Mouse (Mus musculus) skeletal muscle tissue, postnatal 0 days (tissue): ENCODE measurements around the gene Olfr806. TPM values are rescaled to one million over a fixed set of nuclear protein-coding genes. Genes with fewer than 3 reads are reported as not detected.

ENCODE experiments used
- microRNA-seq, 2 experiments: library from miRNA; unstranded; fragments of <30 nt; microRNA quantifications; one replicate each; pipeline ENCODE4; 2016
- polyA plus RNA-seq: library from polyadenylated mRNA; unstranded; fragments of >200 nt; fragmentation: Nextera tagmentation; extraction: Ambion mirVana; gene quantifications from 2 replicates; pipeline ENCODE4 v1.2.1, GENCODE M21; 2015

Olfr806 gene
- not detected in 2 replicates for polyA plus RNA-seq

GRCm38 (mm10) chr10:129741821-129742220 is at the start of gene Olfr806:
Gene Olfr806, minus strand, starts transcription at chr10:129741921.

GRCm38 (mm10) chr10:129774338-129774737 is 32.6 kb upstream of the Olfr806 start, which contains the start of gene Olfr809:
Gene Olfr809, plus strand, starts transcription at chr10:129774638.

GRCm38 (mm10) chr10:129765182-129765581 is 23.5 kb upstream of the Olfr806 start, which contains the start of gene Olfr808:
Gene Olfr808, plus strand, starts transcription at chr10:129765482.

GRCm38 (mm10) chr10:129757693-129758092 is 16.0 kb upstream of the Olfr806 start, which contains the start of gene Olfr807:
Gene Olfr807, minus strand, starts transcription at chr10:129757793.

GRCm38 (mm10) chr10:129729275-129729674 is 12.4 kb downstream of the Olfr806 start, which contains the start of gene Olfr805:
Gene Olfr805, minus strand, starts transcription at chr10:129729375.

GRCm38 (mm10) chr10:129702910-129703309 is 38.8 kb downstream of the Olfr806 start, which contains the start of gene Olfr804:
Gene Olfr804, plus strand, starts transcription at chr10:129703210.

GRCm38 (mm10) chr10:129694186-129694585 is 47.5 kb downstream of the Olfr806 start, which contains the start of gene Olfr803:
Gene Olfr803, minus strand, starts transcription at chr10:129694286.

GRCm38 (mm10) chr10:129688069-129688468 is 53.7 kb downstream of the Olfr806 start, which contains the start of gene Olfr802:
Gene Olfr802, minus strand, starts transcription at chr10:129688169.

Small RNA genes lying within 50 kb of the gene (microRNA-seq; reads per million reads assigned to microRNA genes)
- gene Gm24485: 0 reads per million in 2 experiments

Other genes starting within 250 kb of the Olfr806 start
- gene Olfr790, start 243.4 kb downstream of the Olfr806 start, polyA plus RNA-seq: not detected in 2 replicates
- not detected in 2 replicates for gene Olfr791, start 220.1 kb downstream of the Olfr806 start, polyA plus RNA-seq
- not detected in 2 replicates for gene Olfr792, start 202.8 kb downstream of the Olfr806 start, polyA plus RNA-seq
- not detected in 2 replicates for gene Olfr794, start 174.3 kb downstream of the Olfr806 start, polyA plus RNA-seq
- gene Olfr796, start 129.4 kb downstream of the Olfr806 start, polyA plus RNA-seq: not detected in 2 replicates
- not detected in 2 replicates for gene Olfr798, start 114.0 kb downstream of the Olfr806 start, polyA plus RNA-seq
- not detected in 2 replicates for gene Olfr799, start 104.4 kb downstream of the Olfr806 start, polyA plus RNA-seq
- not detected in 2 replicates for gene Olfr800, start 84.2 kb downstream of the Olfr806 start, polyA plus RNA-seq
- gene Olfr801, start 68.1 kb downstream of the Olfr806 start, polyA plus RNA-seq: not detected in 2 replicates
- not detected in 2 replicates for gene Olfr802, start 53.8 kb downstream of the Olfr806 start, polyA plus RNA-seq
- not detected in 2 replicates for gene Olfr803, start 47.6 kb downstream of the Olfr806 start, polyA plus RNA-seq
- not detected in 2 replicates for gene Olfr804, start 38.7 kb downstream of the Olfr806 start, polyA plus RNA-seq
- not detected in 2 replicates for gene Olfr805, start 12.5 kb downstream of the Olfr806 start, polyA plus RNA-seq
- gene Olfr807, start 15.9 kb upstream of the Olfr806 start, polyA plus RNA-seq: not detected in 2 replicates
- not detected in 2 replicates for gene Olfr808, start 23.6 kb upstream of the Olfr806 start, polyA plus RNA-seq
- gene Olfr809, start 32.7 kb upstream of the Olfr806 start, polyA plus RNA-seq: not detected in 2 replicates
- not detected in 2 replicates for gene Olfr810, start 53.0 kb upstream of the Olfr806 start, polyA plus RNA-seq
- gene Olfr811, start 62.5 kb upstream of the Olfr806 start, polyA plus RNA-seq: not detected in 2 replicates
- gene Olfr812, start 104.2 kb upstream of the Olfr806 start, polyA plus RNA-seq: not detected in 2 replicates
- not detected in 2 replicates for gene Olfr813, start 113.4 kb upstream of the Olfr806 start, polyA plus RNA-seq
- gene Olfr814, start 137.9 kb upstream of the Olfr806 start, polyA plus RNA-seq: not detected in 2 replicates
- not detected in 2 replicates for gene Olfr815, start 163.9 kb upstream of the Olfr806 start, polyA plus RNA-seq
- gene Olfr816, start 173.7 kb upstream of the Olfr806 start, polyA plus RNA-seq: not detected in 2 replicates
- gene Olfr818, start 207.2 kb upstream of the Olfr806 start, polyA plus RNA-seq: not detected in 2 replicates
- not detected in 2 replicates for gene Olfr819, start 225.3 kb upstream of the Olfr806 start, polyA plus RNA-seq
- not detected in 2 replicates for gene Olfr247, start 234.2 kb upstream of the Olfr806 start, polyA plus RNA-seq
- gene Gm10310, start 243.1 kb upstream of the Olfr806 start, polyA plus RNA-seq: not detected in 2 replicates